Mouse (Mus musculus) gastrocnemius, postnatal 10 days (tissue): Measurements from ENCODE around the gene Dennd4a. TPM values are rescaled to one million over a fixed set of nuclear protein-coding genes. Genes with fewer than 3 reads are reported as not detected.

Source experiments
- DNase-seq: peaks from one replicate; pipeline ENCODE4 v3.0.0; 2021; ENCODE audit warnings: mixed read lengths
- total RNA-seq, 2 experiments: library from RNA; stranded (reverse); gene quantifications; 2 replicates each; pipeline ENCODE4 v1.2.3; 2021

Gene Dennd4a
- total RNA-seq, 2 experiments from 2014 or later = 7.7 to 13.1 TPM

GRCm38 (mm10) chr9:64957276-64957675, 146.1 kb downstream of the Dennd4a start:
- no peak for DNase-seq

GRCm38 (mm10) chr9:64960117-64960977, 149.2 kb downstream of the Dennd4a start, which contains the start of gene Ints14:
Gene Ints14, plus strand, starts transcription at chr9:64960905.
- DNase-seq = peak; percentile 95

- DNase-seq = no peak
These were observed 149.8 kb downstream of the Dennd4a start for GRCm38 (mm10) chr9:64960978-64961320.

Other genes starting within 250 kb of the Dennd4a start
- gene Rab11a, start 73.6 kb upstream of the Dennd4a start, total RNA-seq = 100 to 1,000 TPM; 137 to 142 TPM
- not detected for gene Slc24a1, start 140.3 kb downstream of the Dennd4a start, total RNA-seq
- 10 to 100 TPM; 22.1 to 23.9 TPM for gene Ints14, start 149.6 kb downstream of the Dennd4a start, total RNA-seq
- gene Hacd3, start 210.4 kb downstream of the Dennd4a start, total RNA-seq = 10 to 100 TPM; 14.4 to 16.7 TPM
- 100 to 1,000 TPM; 103 to 116 TPM for gene Dpp8, start 221.1 kb downstream of the Dennd4a start, total RNA-seq